Mouse (Mus musculus) myocyte (in vitro differentiated cells): Measurements from ENCODE around the gene Ten1. TPM values are rescaled to one million over a fixed set of nuclear protein-coding genes. Genes with fewer than 3 reads are reported as not detected.

Experiments
- H3K27me3 ChIP-seq: one replicate; pipeline ENCODE4 v1.6.1; 2011; ENCODE audit not compliant: control insufficient read depth, insufficient read depth, insufficient read length
- H3K36me3 ChIP-seq: one replicate; pipeline ENCODE4 v1.6.1; 2011; ENCODE audit not compliant: control insufficient read depth, insufficient read depth
- H3K4me2 ChIP-seq: one replicate; pipeline ENCODE4 v1.6.1; 2011; ENCODE audit warnings: low read depth, control low read depth
- H3K4me3 ChIP-seq: one replicate; pipeline ENCODE4 v1.5.1; 2011; ENCODE audit warnings: mild to moderate bottlenecking, control low read depth, moderate library complexity
- H3K79me2 ChIP-seq: one replicate; pipeline ENCODE4 v1.6.1; 2011; ENCODE audit not compliant: control insufficient read depth, insufficient read depth
- H3ac ChIP-seq: one replicate; pipeline ENCODE4 v1.6.1; 2011; ENCODE audit not compliant: control insufficient read depth, insufficient read length
- CEBPB ChIP-seq: IDR thresholded peaks from 2 replicates; pipeline ENCODE4 v1.6.1; 2011; ENCODE audit warnings: mild to moderate bottlenecking, moderate library complexity; ENCODE audit not compliant: poor library complexity, insufficient read depth, severe bottlenecking
- E2F4 ChIP-seq: IDR thresholded peaks from one replicate; pipeline ENCODE4 v1.6.1; 2011; ENCODE audit warnings: mild to moderate bottlenecking, control low read depth, moderate library complexity; ENCODE audit not compliant: insufficient read depth
- MAX ChIP-seq: IDR thresholded peaks from one replicate; pipeline ENCODE4 v1.6.1; 2011; ENCODE audit warnings: low read depth, mild to moderate bottlenecking, control low read depth
- MYOD1 ChIP-seq, 3 experiments: IDR thresholded peaks; one replicate each; pipeline ENCODE4 v1.6.1; 2011; ENCODE audit warnings: control low read depth in 2 of 3, low read depth in 2 of 3, mild to moderate bottlenecking in 2 of 3, moderate library complexity in 1 of 3; ENCODE audit not compliant: insufficient read length in 2 of 3, control insufficient read depth in 1 of 3
- MYOG ChIP-seq, 3 experiments: IDR thresholded peaks; one replicate each; pipeline ENCODE4 v1.6.1; 2011; ENCODE audit warnings: control low read depth in 2 of 3, low read depth in 2 of 3, mild to moderate bottlenecking in 2 of 3; ENCODE audit not compliant: insufficient read length in 2 of 3, control insufficient read depth in 1 of 3, insufficient read depth in 1 of 3
- POLR2A ChIP-seq: IDR thresholded peaks from one replicate; pipeline ENCODE4 v1.6.1; 2011; ENCODE audit warnings: low read depth, mild to moderate bottlenecking, control low read depth, moderate library complexity; ENCODE audit not compliant: insufficient read length
- POLR2AphosphoS2 ChIP-seq: IDR thresholded peaks from one replicate; pipeline ENCODE4 v1.6.1; 2011; ENCODE audit warnings: low read depth, control low read depth; ENCODE audit not compliant: insufficient read length
- REST ChIP-seq: IDR thresholded peaks from one replicate; pipeline ENCODE4 v1.6.1; 2011; ENCODE audit warnings: mild to moderate bottlenecking, control low read depth, moderate library complexity; ENCODE audit not compliant: insufficient read depth, insufficient read length
- SRF ChIP-seq: IDR thresholded peaks from one replicate; pipeline ENCODE4 v1.6.1; 2011; ENCODE audit warnings: low read depth; ENCODE audit not compliant: control insufficient read depth, insufficient read length
- TCF12 ChIP-seq: IDR thresholded peaks from one replicate; pipeline ENCODE4 v1.6.1; 2011; ENCODE audit warnings: mild to moderate bottlenecking, control low read depth; ENCODE audit not compliant: poor library complexity, insufficient read depth, severe bottlenecking
- TCF3 ChIP-seq: IDR thresholded peaks from one replicate; pipeline ENCODE4 v1.6.1; 2011; ENCODE audit warnings: low read depth, control low read depth; ENCODE audit not compliant: insufficient read length
- USF1 ChIP-seq: IDR thresholded peaks from one replicate; pipeline ENCODE4 v1.6.1; 2011; ENCODE audit warnings: low read depth, mild to moderate bottlenecking, control low read depth, moderate library complexity
- polyA plus RNA-seq: library from polyadenylated mRNA; unstranded; fragments of >200 nt; fragmentation: generic; extraction: Trizol; gene quantifications from one replicate; pipeline ENCODE4 v1.2.1, GENCODE M21; 2012; ENCODE audit warnings: missing spikeins

The Ten1 gene
- polyA plus RNA-seq, 1 experiment, result 61.4 TPM

- Histone ChIP-seq H3K4me3 (no peak overlapping the region), H3K4me2 (no peak overlapping the region), H3K36me3 (no peaks in the 10 kb centered on the region), H3K79me2 (no peaks in the 10 kb centered on the region), H3ac (no peak overlapping the region), H3K27me3 (no peaks in the 10 kb centered on the region)
- TF ChIP-seq POLR2AphosphoS2 (no peak), E2F4 (no peak), TCF3 (no peak), POLR2A (no peak), REST (no peak), MYOD1 (IDR thresholded peaks at IDR 0.05; ENCODE audit: control insufficient read depth in 1 of 3, insufficient read length in 2 of 3, low read depth in 2 of 3) (no peak), CEBPB (no peak), TCF12 (no peak), MAX (no peak), MYOG (IDR thresholded peaks at IDR 0.05; ENCODE audit: control insufficient read depth in 1 of 3, insufficient read depth in 1 of 3, insufficient read length in 2 of 3, low read depth in 2 of 3) (no peak), USF1 (no peak), SRF (no peak)
Measured at GRCm38 (mm10) chr11:116222740-116223059, 24.0 kb downstream of the Ten1 start.

GRCm38 (mm10) chr11:116226414-116226813 is 27.8 kb downstream of the Ten1 start:
- Histone ChIP-seq H3K79me2 (no peaks in the 10 kb centered on the region), H3K4me3 (no peak overlapping the region), H3K27me3 (no peaks in the 10 kb centered on the region), H3K4me2 (no peak overlapping the region), H3ac (no peak overlapping the region), H3K36me3 (no peaks in the 10 kb centered on the region)
- TF ChIP-seq MYOD1 (IDR thresholded peaks at IDR 0.05; ENCODE audit: control insufficient read depth in 1 of 3, insufficient read length in 2 of 3, low read depth in 2 of 3), result peak in 2 of 3 experiments; percentile 11 to 19
- no peak for TF ChIP-seq MAX

- Histone ChIP-seq H3K4me2 (no peak overlapping the region), H3K79me2 (no peaks in the 10 kb centered on the region), H3ac (no peak overlapping the region), H3K4me3 (no peak overlapping the region), H3K27me3 (no peaks in the 10 kb centered on the region), H3K36me3 (no peaks in the 10 kb centered on the region)
- TF ChIP-seq SRF, result no peak
- no peak for TF ChIP-seq USF1
- no peak for TF ChIP-seq E2F4
- TF ChIP-seq POLR2AphosphoS2, result no peak
- TF ChIP-seq TCF12, result no peak
- TF ChIP-seq MYOG (IDR thresholded peaks at IDR 0.05; ENCODE audit: control insufficient read depth in 1 of 3, insufficient read depth in 1 of 3, insufficient read length in 2 of 3, low read depth in 2 of 3), result no peak
- no peak for TF ChIP-seq POLR2A
- no peak for TF ChIP-seq CEBPB
- no peak for TF ChIP-seq MYOD1 (IDR thresholded peaks at IDR 0.05; ENCODE audit: control insufficient read depth in 1 of 3, insufficient read length in 2 of 3, low read depth in 2 of 3)
- TF ChIP-seq TCF3, result no peak
- no peak for TF ChIP-seq REST
- no peak for TF ChIP-seq MAX
Measured at GRCm38 (mm10) chr11:116228699-116229098, 30.0 kb downstream of the Ten1 start.

GRCm38 (mm10) chr11:116232427-116232826 is 33.8 kb downstream of the Ten1 start:
- no peaks in the 10 kb centered on the region for H3K36me3 ChIP-seq
- no peak overlapping the region for H3ac ChIP-seq
- no peak overlapping the region for H3K4me2 ChIP-seq
- H3K4me3 ChIP-seq, result no peak overlapping the region
- H3K27me3 ChIP-seq, result no peaks in the 10 kb centered on the region
- no peaks in the 10 kb centered on the region for H3K79me2 ChIP-seq
- TF ChIP-seq POLR2AphosphoS2 (no peak), MAX (no peak), USF1 (no peak), TCF12 (no peak), REST (no peak), MYOG (IDR thresholded peaks at IDR 0.05; ENCODE audit: control insufficient read depth in 1 of 3, insufficient read depth in 1 of 3, insufficient read length in 2 of 3, low read depth in 2 of 3) (no peak), E2F4 (no peak), CEBPB (no peak), SRF (no peak), TCF3 (no peak), MYOD1 (IDR thresholded peaks at IDR 0.05; ENCODE audit: control insufficient read depth in 1 of 3, insufficient read length in 2 of 3, low read depth in 2 of 3) (no peak), POLR2A (no peak)

- no peaks in the 10 kb centered on the region for H3K79me2 ChIP-seq
- no peak overlapping the region for H3K4me3 ChIP-seq
- no peak overlapping the region for H3ac ChIP-seq
- no peaks in the 10 kb centered on the region for H3K27me3 ChIP-seq
- TF ChIP-seq E2F4 (no peak), POLR2AphosphoS2 (no peak), SRF (no peak), MYOG (IDR thresholded peaks at IDR 0.05; ENCODE audit: control insufficient read depth in 1 of 3, insufficient read depth in 1 of 3, insufficient read length in 2 of 3, low read depth in 2 of 3) (no peak), POLR2A (no peak), TCF12 (no peak), MYOD1 (IDR thresholded peaks at IDR 0.05; ENCODE audit: control insufficient read depth in 1 of 3, insufficient read length in 2 of 3, low read depth in 2 of 3) (no peak), USF1 (no peak), REST (no peak), TCF3 (no peak), CEBPB (no peak), MAX (no peak)
- no peaks in the 10 kb centered on the region for H3K36me3 ChIP-seq
- H3K4me2 ChIP-seq, result no peak overlapping the region
Measured at GRCm38 (mm10) chr11:116234901-116235300, 36.2 kb downstream of the Ten1 start.
